Mouse (Mus musculus): ENCODE measurements around the gene Gpr55. TPM values are rescaled to one million over a fixed set of nuclear protein-coding genes. Genes with fewer than 3 reads are reported as not detected.

Gene Gpr55
- polyA plus RNA-seq, 1 experiment: not detected

DNA sequence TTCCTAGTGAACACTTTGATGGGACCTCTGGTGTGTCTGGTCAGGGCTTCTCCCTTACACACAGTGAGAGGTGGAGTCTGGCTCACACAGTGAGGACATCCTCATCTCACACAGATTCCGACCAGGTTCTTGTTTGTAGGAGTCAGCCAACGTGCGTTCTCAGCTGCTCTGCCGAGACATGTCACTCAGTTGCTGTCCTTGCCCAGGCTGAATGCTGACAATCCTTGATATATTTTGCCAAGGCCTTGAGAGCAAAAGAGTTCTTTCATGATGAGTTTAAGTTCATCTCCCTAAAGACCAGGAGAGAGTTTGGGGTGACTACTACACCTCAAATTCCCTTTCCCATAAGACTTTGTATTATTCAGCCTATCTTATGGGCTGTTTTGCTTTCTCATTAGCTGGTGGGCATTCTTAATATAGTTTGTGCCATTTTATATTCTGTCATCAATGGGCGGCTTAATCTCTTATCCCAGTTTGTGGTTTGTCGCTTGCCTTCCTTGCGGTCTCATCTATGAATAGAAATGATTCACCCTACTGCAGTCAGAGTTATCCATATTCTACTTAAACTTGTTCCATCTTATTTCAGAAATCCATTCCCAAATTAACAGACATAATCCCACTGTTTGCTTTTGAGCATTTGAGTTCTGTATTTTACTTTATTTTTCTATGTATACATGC, 47.6 kb downstream of the Gpr55 start:
- no peaks in the 10 kb centered on the region for H3K27me3 ChIP-seq (ENCODE audit: control insufficient read depth, insufficient read depth, insufficient read length)
- no peak for TF ChIP-seq MYOD1 (IDR thresholded peaks at IDR 0.05; ENCODE audit: control insufficient read depth, insufficient read length, low read depth)
- no peak for TF ChIP-seq MAX (IDR thresholded peaks at IDR 0.05)
- TF ChIP-seq MYOG (IDR thresholded peaks at IDR 0.05; ENCODE audit: control insufficient read depth, extremely low read depth, insufficient read length): no peak
- no peak for TF ChIP-seq CTCF (IDR thresholded peaks at IDR 0.05; ENCODE audit: control insufficient read depth, insufficient read depth, insufficient read length)
- no peak for TF ChIP-seq FOSL1 (IDR thresholded peaks at IDR 0.05; ENCODE audit: insufficient read depth, low read length, poor library complexity, severe bottlenecking)
- no peak for TF ChIP-seq CEBPB (IDR thresholded peaks at IDR 0.05; ENCODE audit: low read depth)
- no peak for TF ChIP-seq USF1 (IDR thresholded peaks at IDR 0.05; ENCODE audit: low read depth)
- H3K79me3 ChIP-seq (ENCODE audit: low read depth): no peaks in the 10 kb centered on the region
- no peak overlapping the region for H3K4me3 ChIP-seq (ENCODE audit: insufficient read depth, poor library complexity, severe bottlenecking)
- no peak overlapping the region for H3ac ChIP-seq (ENCODE audit: control insufficient read depth, insufficient read length, low read depth)
- H3K79me2 ChIP-seq (ENCODE audit: control insufficient read depth, insufficient read depth): no peaks in the 10 kb centered on the region
- no peaks in the 10 kb centered on the region for H3K36me3 ChIP-seq (ENCODE audit: control insufficient read depth, insufficient read depth)

DNA sequence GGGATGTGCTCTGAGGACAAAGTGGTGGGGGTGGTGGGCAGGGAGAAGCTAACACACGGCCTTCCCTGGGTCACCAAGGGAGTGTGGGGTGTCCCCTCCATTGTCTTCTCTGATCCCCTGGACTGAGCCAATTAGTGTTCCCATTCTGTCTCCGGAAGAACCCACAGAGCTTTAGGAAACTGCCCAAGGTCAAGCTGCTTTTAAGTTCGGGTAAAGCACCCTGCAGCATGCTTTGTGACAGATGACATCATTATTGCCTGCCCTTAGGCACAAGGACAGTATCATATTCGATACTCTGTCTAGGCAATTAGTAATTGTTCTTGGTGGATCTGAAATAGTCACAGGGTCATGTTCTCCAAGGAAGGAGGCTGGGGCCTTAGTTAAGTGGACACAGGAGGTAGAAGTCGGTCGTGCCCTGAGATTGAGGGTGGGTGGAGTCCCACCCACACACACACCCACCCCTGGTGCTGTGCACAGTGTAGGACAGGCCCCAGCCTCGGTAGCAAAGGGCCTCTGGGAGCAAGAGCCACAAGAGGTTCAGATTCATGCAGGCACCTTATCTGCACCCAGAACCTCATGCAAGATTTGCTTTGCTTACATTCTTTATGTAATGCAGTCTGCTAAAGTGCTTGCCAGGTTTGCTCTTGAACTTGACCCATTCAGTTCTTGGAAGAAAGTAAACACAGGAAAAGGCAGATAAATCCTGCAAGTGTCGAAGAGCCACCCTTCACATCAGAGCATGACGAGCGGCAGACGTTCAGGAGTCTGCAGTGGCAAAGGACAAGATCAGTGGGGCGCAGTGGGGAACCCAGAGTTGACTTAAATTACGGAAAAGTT, 51.8 kb downstream of the Gpr55 start:
- H3K79me2 ChIP-seq (ENCODE audit: control insufficient read depth, insufficient read depth): no peaks in the 10 kb centered on the region
- H3K79me3 ChIP-seq (ENCODE audit: low read depth): no peaks in the 10 kb centered on the region
- no peak for TF ChIP-seq MYOD1 (IDR thresholded peaks at IDR 0.05; ENCODE audit: control insufficient read depth, insufficient read length, low read depth)
- TF ChIP-seq MYOG (IDR thresholded peaks at IDR 0.05; ENCODE audit: control insufficient read depth, extremely low read depth, insufficient read length): no peak
- TF ChIP-seq USF1 (IDR thresholded peaks at IDR 0.05; ENCODE audit: low read depth): no peak
- TF ChIP-seq CEBPB (IDR thresholded peaks at IDR 0.05; ENCODE audit: low read depth): no peak
- no peak for TF ChIP-seq CTCF (IDR thresholded peaks at IDR 0.05; ENCODE audit: control insufficient read depth, insufficient read depth, insufficient read length)
- no peak for TF ChIP-seq FOSL1 (IDR thresholded peaks at IDR 0.05; ENCODE audit: insufficient read depth, low read length, poor library complexity, severe bottlenecking)
- TF ChIP-seq MAX (IDR thresholded peaks at IDR 0.05): no peak
- no peak overlapping the region for H3K4me3 ChIP-seq (ENCODE audit: insufficient read depth, poor library complexity, severe bottlenecking)
- no peaks in the 10 kb centered on the region for H3K27me3 ChIP-seq (ENCODE audit: control insufficient read depth, insufficient read depth, insufficient read length)
- no peak overlapping the region for H3ac ChIP-seq (ENCODE audit: control insufficient read depth, insufficient read length, low read depth)
- peaks cover 21% of the 10 kb centered on the region for H3K36me3 ChIP-seq (ENCODE audit: control insufficient read depth, insufficient read depth)

DNA sequence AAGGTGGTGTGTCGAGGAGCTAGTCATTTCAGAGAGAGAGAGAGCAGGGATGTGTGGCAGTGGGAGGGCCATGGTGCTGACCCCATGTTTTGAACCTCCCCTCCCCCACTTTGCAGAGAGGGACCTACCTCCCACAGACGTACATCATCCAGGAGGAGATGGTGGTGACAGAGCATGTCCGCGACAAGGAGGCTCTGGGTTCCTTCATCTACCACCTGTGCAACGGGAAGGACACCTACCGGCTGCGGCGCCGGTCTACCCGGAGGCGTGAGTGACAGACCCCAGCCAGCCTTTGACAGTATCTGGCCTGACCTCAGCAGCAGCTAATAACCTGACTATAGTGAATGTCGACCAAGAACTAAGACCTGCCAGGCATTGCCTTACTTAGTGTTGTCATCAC, 53.9 kb downstream of the Gpr55 start:
- TF ChIP-seq CTCF (IDR thresholded peaks at IDR 0.05; ENCODE audit: control insufficient read depth, insufficient read depth, insufficient read length) (no peak), FOSL1 (IDR thresholded peaks at IDR 0.05; ENCODE audit: insufficient read depth, low read length, poor library complexity, severe bottlenecking) (no peak), USF1 (IDR thresholded peaks at IDR 0.05; ENCODE audit: low read depth) (no peak)
- Histone ChIP-seq H3ac (ENCODE audit: control insufficient read depth, insufficient read length, low read depth) (no peak overlapping the region), H3K36me3 (ENCODE audit: control insufficient read depth, insufficient read depth) (peaks cover 21% of the 10 kb centered on the region), H3K79me2 (ENCODE audit: control insufficient read depth, insufficient read depth) (no peaks in the 10 kb centered on the region), H3K4me3 (ENCODE audit: insufficient read depth, poor library complexity, severe bottlenecking) (no peak overlapping the region), H3K79me3 (ENCODE audit: low read depth) (no peaks in the 10 kb centered on the region), H3K27me3 (ENCODE audit: control insufficient read depth, insufficient read depth, insufficient read length) (no peaks in the 10 kb centered on the region)

DNA sequence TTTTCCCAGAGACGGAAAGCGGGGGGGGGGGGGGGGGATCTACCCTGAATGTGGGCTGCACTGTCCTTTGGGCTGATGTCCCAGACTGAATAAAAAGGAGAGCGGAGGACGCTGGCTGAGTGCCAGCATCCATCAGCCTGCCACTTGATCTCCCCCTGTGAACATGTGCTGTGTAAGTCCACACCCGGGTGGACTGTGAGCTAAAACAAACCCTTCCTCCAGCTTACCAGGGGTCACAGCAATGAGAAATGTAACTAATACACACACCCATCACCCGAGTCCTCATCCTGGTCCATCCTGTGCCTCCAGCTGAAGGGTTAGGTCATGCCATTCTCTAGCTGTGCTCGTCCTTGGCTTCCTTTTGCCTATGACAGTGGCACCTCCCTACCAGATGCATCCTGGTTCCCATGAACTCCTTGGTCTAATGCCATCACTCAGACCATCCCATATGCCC, 58.7 kb downstream of the Gpr55 start:
- TF ChIP-seq MYOG (IDR thresholded peaks at IDR 0.05; ENCODE audit: control insufficient read depth, extremely low read depth, insufficient read length) (no peak), CTCF (IDR thresholded peaks at IDR 0.05; ENCODE audit: control insufficient read depth, insufficient read depth, insufficient read length) (no peak), USF1 (IDR thresholded peaks at IDR 0.05; ENCODE audit: low read depth) (no peak), CEBPB (IDR thresholded peaks at IDR 0.05; ENCODE audit: low read depth) (no peak), MYOD1 (IDR thresholded peaks at IDR 0.05; ENCODE audit: control insufficient read depth, insufficient read length, low read depth) (no peak)

DNA sequence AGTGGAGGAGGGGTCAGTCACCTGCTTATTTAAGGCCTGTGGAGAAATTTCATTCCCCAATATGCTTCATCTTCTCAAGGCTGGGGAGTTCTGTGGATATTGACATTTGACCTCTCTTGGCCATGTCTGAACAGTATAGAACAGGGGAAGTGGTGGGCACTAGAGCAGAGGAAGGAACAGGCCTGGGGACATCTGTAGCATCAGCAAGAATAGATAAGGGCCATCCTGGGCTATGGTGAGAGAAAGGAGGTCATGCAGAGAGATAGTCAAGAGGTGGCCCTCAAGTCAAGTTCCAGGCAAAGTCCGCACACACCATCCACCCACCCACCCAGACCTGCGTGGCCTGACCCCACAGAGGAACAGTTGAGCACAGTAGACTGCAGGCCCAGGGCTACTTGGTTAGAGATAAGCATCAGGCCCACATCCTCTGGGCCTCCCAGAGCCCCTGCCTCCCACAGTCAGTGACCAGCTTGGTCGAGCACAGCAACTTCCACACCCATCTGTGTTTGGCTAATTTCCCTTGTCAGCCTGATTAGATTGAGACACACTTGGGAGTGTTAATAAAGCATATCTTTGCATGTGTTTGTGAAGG, 59.2 kb downstream of the Gpr55 start:
- TF ChIP-seq MYOD1 (IDR thresholded peaks at IDR 0.05; ENCODE audit: control insufficient read depth, insufficient read length, low read depth) (no peak), MAX (IDR thresholded peaks at IDR 0.05) (no peak), FOSL1 (IDR thresholded peaks at IDR 0.05; ENCODE audit: insufficient read depth, low read length, poor library complexity, severe bottlenecking) (no peak), CEBPB (IDR thresholded peaks at IDR 0.05; ENCODE audit: low read depth) (no peak), CTCF (IDR thresholded peaks at IDR 0.05; ENCODE audit: control insufficient read depth, insufficient read depth, insufficient read length) (no peak), MYOG (IDR thresholded peaks at IDR 0.05; ENCODE audit: control insufficient read depth, extremely low read depth, insufficient read length) (no peak), USF1 (IDR thresholded peaks at IDR 0.05; ENCODE audit: low read depth) (no peak)
- Histone ChIP-seq H3K4me3 (ENCODE audit: insufficient read depth, poor library complexity, severe bottlenecking) (no peak overlapping the region), H3K36me3 (ENCODE audit: control insufficient read depth, insufficient read depth) (peaks cover 12% of the 10 kb centered on the region), H3K79me2 (ENCODE audit: control insufficient read depth, insufficient read depth) (no peaks in the 10 kb centered on the region), H3K79me3 (ENCODE audit: low read depth) (no peaks in the 10 kb centered on the region), H3ac (ENCODE audit: control insufficient read depth, insufficient read length, low read depth) (no peak overlapping the region), H3K27me3 (ENCODE audit: control insufficient read depth, insufficient read depth, insufficient read length) (no peaks in the 10 kb centered on the region)

More for the DNA sequence above, 58.7 kb downstream of the Gpr55 start:
- Histone ChIP-seq H3K27me3 (ENCODE audit: control insufficient read depth, insufficient read depth, insufficient read length) (no peaks in the 10 kb centered on the region), H3K4me3 (ENCODE audit: insufficient read depth, poor library complexity, severe bottlenecking) (no peak overlapping the region), H3K79me3 (ENCODE audit: low read depth) (no peaks in the 10 kb centered on the region), H3K36me3 (ENCODE audit: control insufficient read depth, insufficient read depth) (peaks cover 17% of the 10 kb centered on the region), H3ac (ENCODE audit: control insufficient read depth, insufficient read length, low read depth) (no peak overlapping the region), H3K79me2 (ENCODE audit: control insufficient read depth, insufficient read depth) (no peaks in the 10 kb centered on the region)

Data from C2C12 (cell line).